Mouse (Mus musculus) embryo, embryonic 10.5 days (tissue): ENCODE results near the gene Cdk5r2.
"Not testable (repeated sequence)": the region's sequence is repeated elsewhere in the genome, so short reads cannot be mapped to it uniquely, and the experiment has no call there.

ENCODE experiments used
- DNase-seq: peaks from one replicate; pipeline ENCODE4 v3.0.0-alpha.2; 2015; ENCODE audit warnings: low spot score

The Cdk5r2 gene

GRCm38 (mm10) chr1:74854306-74855056, at the start of gene Cdk5r2:
Cdk5r2 (plus strand) TSS chr1:74854934.
- DNase-seq, result peak; percentile 97

- no peak for DNase-seq
Observed at GRCm38 (mm10) chr1:74805340-74805835, 49.3 kb upstream of the Cdk5r2 start.

GRCm38 (mm10) chr1:74805843-74806242, 48.9 kb upstream of the Cdk5r2 start:
- DNase-seq, result no peak

GRCm38 (mm10) chr1:74806360-74807311, 48.1 kb upstream of the Cdk5r2 start:
- DNase-seq, result peak; percentile 74

- no peak for DNase-seq
Observed at GRCm38 (mm10) chr1:74807551-74808071, 47.1 kb upstream of the Cdk5r2 start.

- peak; percentile 98 for DNase-seq
Observed at GRCm38 (mm10) chr1:74808078-74808477, 46.7 kb upstream of the Cdk5r2 start.

- DNase-seq, result no peak
Observed at GRCm38 (mm10) chr1:74809007-74809406, 45.7 kb upstream of the Cdk5r2 start.

GRCm38 (mm10) chr1:74814931-74815647, 39.6 kb upstream of the Cdk5r2 start:
- DNase-seq, result no peak

GRCm38 (mm10) chr1:74815965-74816364, 38.8 kb upstream of the Cdk5r2 start:
- not testable (repeated sequence) for DNase-seq

- DNase-seq, result peak; percentile 96
Observed at GRCm38 (mm10) chr1:74816612-74817199, 38.0 kb upstream of the Cdk5r2 start.

GRCm38 (mm10) chr1:74817219-74817618, 37.5 kb upstream of the Cdk5r2 start:
- DNase-seq, result no peak

- DNase-seq, result no peak
Observed at GRCm38 (mm10) chr1:74818509-74818908, 36.2 kb upstream of the Cdk5r2 start.

- not testable (repeated sequence) for DNase-seq
Observed at GRCm38 (mm10) chr1:74823598-74823997, 31.1 kb upstream of the Cdk5r2 start.

- peak; percentile 84 for DNase-seq
Observed at GRCm38 (mm10) chr1:74824518-74825302, 30.0 kb upstream of the Cdk5r2 start.

- no peak for DNase-seq
Observed at GRCm38 (mm10) chr1:74830061-74830460, 24.7 kb upstream of the Cdk5r2 start.

- DNase-seq, result no peak
Observed at GRCm38 (mm10) chr1:74833255-74833654, 21.5 kb upstream of the Cdk5r2 start.

GRCm38 (mm10) chr1:74843090-74843489, 11.6 kb upstream of the Cdk5r2 start:
- no peak for DNase-seq

GRCm38 (mm10) chr1:74846341-74846740, 8.4 kb upstream of the Cdk5r2 start:
- no peak for DNase-seq

- DNase-seq, result no peak
Observed at GRCm38 (mm10) chr1:74848946-74849345, 5.8 kb upstream of the Cdk5r2 start.

GRCm38 (mm10) chr1:74850251-74850650, 4.5 kb upstream of the Cdk5r2 start:
- DNase-seq, result no peak
